Mouse (Mus musculus): ENCODE results near the gene Abi3.

DNA sequence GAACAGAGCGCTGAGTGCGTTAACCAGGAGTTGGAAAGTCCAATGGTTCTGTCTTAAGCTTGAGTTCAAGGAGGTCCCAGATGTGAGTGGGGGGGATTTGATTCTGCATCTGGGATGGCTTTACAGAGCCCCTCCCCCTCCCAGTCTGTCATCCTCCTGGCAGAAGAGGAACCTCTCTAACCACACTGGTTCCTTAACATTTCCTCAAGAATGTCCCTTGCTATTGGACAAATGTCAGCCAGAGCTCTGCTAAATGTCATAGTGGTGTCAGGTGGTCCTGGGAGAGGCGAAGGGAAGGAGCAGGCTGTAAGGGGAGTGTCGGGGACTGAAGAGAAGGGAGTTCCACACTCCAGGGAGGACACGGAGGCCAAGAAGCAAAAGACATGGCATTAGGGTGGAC lies 677 bp upstream of the Abi3 start:
- TF ChIP-seq CTCF (conservative IDR thresholded peaks at IDR 0.05; ENCODE audit: insufficient read depth, insufficient read length, low read depth, low read length) = no peak
- TF ChIP-seq POLR2A (IDR thresholded peaks at IDR 0.05; ENCODE audit: low read depth, low read length) = no peak
